Mouse (Mus musculus): Measurements from ENCODE around the gene Atp8a1.

Gene Atp8a1

GRCm38 (mm10) chr5:67758126-67758525 lies 89.1 kb downstream of the Atp8a1 start:
- DNase-seq (ENCODE audit: low spot score): no peak

GRCm38 (mm10) chr5:67756138-67756537 lies 91.1 kb downstream of the Atp8a1 start:
- DNase-seq (ENCODE audit: low spot score): peak; percentile 19

GRCm38 (mm10) chr5:67753057-67753456 lies 94.2 kb downstream of the Atp8a1 start:
- no peak for DNase-seq (ENCODE audit: low spot score)

- DNase-seq (ENCODE audit: low spot score): no peak
Observed at GRCm38 (mm10) chr5:67752629-67753028, 94.6 kb downstream of the Atp8a1 start.

GRCm38 (mm10) chr5:67752007-67752406 lies 95.2 kb downstream of the Atp8a1 start:
- no peak for DNase-seq (ENCODE audit: low spot score)

- no peak for DNase-seq (ENCODE audit: low spot score)
Observed at GRCm38 (mm10) chr5:67739261-67739660, 108.0 kb downstream of the Atp8a1 start.

- DNase-seq (ENCODE audit: low spot score): no peak
Observed at GRCm38 (mm10) chr5:67738133-67738532, 109.1 kb downstream of the Atp8a1 start.

GRCm38 (mm10) chr5:67735771-67736170 lies 111.5 kb downstream of the Atp8a1 start:
- DNase-seq (ENCODE audit: low spot score): no peak

GRCm38 (mm10) chr5:67733551-67734258 lies 113.5 kb downstream of the Atp8a1 start:
- DNase-seq (ENCODE audit: low spot score): no peak

GRCm38 (mm10) chr5:67733150-67733549 lies 114.1 kb downstream of the Atp8a1 start:
- no peak for DNase-seq (ENCODE audit: low spot score)

- DNase-seq (ENCODE audit: low spot score): no peak
Observed at GRCm38 (mm10) chr5:67727755-67728154, 119.5 kb downstream of the Atp8a1 start.

- no peak for DNase-seq (ENCODE audit: low spot score)
Observed at GRCm38 (mm10) chr5:67726810-67727209, 120.4 kb downstream of the Atp8a1 start.

GRCm38 (mm10) chr5:67701641-67702040 lies 145.6 kb downstream of the Atp8a1 start:
- no peak for DNase-seq (ENCODE audit: low spot score)

- no peak for DNase-seq (ENCODE audit: low spot score)
Observed at GRCm38 (mm10) chr5:67699418-67699817, 147.8 kb downstream of the Atp8a1 start.

- no peak for DNase-seq (ENCODE audit: low spot score)
Observed at GRCm38 (mm10) chr5:67698176-67698575, 149.1 kb downstream of the Atp8a1 start.

- DNase-seq (ENCODE audit: low spot score): no peak
Observed at GRCm38 (mm10) chr5:67696741-67697596, 150.3 kb downstream of the Atp8a1 start.

- DNase-seq (ENCODE audit: low spot score): no peak
Observed at GRCm38 (mm10) chr5:67695055-67695710, 152.1 kb downstream of the Atp8a1 start.

- no peak for DNase-seq (ENCODE audit: low spot score)
Observed at GRCm38 (mm10) chr5:67690336-67690735, 156.9 kb downstream of the Atp8a1 start.

GRCm38 (mm10) chr5:67688001-67688400 lies 159.2 kb downstream of the Atp8a1 start:
- no peak for DNase-seq (ENCODE audit: low spot score)

GRCm38 (mm10) chr5:67685906-67686305 lies 161.3 kb downstream of the Atp8a1 start:
- DNase-seq (ENCODE audit: low spot score): no peak

GRCm38 (mm10) chr5:67685461-67685860 lies 161.8 kb downstream of the Atp8a1 start:
- no peak for DNase-seq (ENCODE audit: low spot score)

- no peak for DNase-seq (ENCODE audit: low spot score)
Observed at GRCm38 (mm10) chr5:67678819-67679218, 168.4 kb downstream of the Atp8a1 start.

- no peak for DNase-seq (ENCODE audit: low spot score)
Observed at GRCm38 (mm10) chr5:67673008-67673407, 174.2 kb downstream of the Atp8a1 start.
